Mouse (Mus musculus) 3T3-L1 (cell line): Measurements from ENCODE around the gene Rbm28.

Experiments used
- DNase-seq: peaks from one replicate; pipeline ENCODE4 v3.0.0-alpha.2; 2015; ENCODE audit warnings: low read depth, low spot score

Gene Rbm28

GRCm38 (mm10) chr6:29145456-29146307, 19.1 kb downstream of the Rbm28 start:
- no peak for DNase-seq

- DNase-seq: no peak
Observed at GRCm38 (mm10) chr6:29144971-29145370, 19.8 kb downstream of the Rbm28 start.

DNA sequence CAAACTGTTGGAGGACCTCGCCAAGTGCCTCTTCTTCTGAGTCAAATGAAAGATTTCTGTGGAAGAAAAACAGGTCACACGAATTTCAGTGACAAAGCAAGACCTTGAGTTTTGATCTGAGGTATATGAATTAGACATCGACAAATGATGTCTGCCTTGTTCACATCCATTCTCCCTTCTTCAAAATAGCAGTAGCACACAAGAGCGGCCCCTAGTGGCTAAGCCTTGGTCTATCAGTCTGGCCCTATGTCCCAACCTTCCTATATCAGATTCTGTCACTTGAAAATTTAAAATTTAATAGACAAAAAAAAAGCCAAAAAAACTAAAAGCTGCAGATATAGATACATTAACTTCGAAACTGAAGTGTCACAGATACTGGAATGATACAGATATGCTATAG, 21.2 kb downstream of the Rbm28 start:
- DNase-seq: peak; percentile 83

DNA sequence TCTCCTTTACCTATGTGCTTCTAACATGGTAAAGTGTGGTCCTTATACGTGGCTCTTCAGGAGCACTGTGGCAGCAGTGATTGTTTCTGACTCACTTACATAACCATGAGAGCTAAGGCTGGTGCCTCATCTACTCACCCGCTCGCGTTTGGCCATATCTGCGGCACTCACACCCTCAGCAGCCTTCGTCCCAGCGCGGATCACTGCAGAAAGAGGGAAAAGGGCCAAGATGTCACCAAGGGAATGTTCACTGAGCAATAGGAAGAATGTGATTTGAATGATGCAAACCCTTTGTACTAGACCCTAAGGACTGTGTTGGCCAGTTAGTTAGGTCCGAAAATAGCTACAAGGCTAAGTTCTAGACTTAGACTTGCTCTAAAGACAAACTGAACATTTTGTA, 27.4 kb downstream of the Rbm28 start:
- no peak for DNase-seq

DNA sequence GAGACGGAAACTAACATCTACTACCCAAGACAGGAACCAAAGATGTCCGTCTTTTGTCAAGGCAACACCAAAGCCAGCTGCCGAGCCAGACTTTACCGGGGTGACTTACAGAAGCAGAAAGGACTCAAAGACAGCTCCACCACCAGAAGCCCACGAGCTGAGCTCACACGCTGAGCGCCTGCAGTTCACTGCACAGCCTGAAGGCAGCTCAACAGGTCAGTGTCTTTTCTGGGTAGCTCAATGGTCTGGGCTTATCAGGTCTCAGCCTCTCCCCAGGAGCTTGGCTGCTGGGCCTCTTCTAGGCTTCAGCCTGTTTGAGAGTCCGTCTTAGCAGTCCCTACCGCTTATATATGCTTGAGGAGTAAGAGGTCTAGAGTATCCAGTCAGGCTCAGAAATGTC, 31.7 kb downstream of the Rbm28 start:
- no peak for DNase-seq

DNA sequence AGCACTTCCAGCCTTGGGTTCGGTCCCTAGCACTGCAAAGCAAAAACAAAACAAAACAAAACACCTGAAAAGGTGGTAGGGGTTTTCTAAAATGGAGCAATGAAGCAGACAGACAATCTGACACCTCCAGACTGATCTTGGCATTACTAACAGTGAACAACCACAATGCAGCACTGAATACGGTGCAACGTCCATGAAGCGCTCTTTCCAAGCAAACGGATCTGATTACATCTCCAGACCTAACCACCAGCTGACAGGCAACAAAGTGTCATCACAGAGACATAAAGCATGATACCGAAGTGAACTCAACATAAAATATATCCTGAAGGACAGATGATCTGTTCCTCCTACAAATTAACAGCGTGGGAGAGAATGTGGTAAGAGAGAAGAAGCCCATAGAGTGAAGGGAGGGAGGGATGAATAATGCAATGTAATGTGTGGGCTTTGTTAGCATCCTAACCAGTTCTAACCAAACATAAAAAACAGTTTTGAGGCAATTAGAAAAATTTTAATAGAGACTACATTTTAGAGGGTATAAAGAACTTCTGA, 37.9 kb downstream of the Rbm28 start:
- no peak for DNase-seq

GRCm38 (mm10) chr6:29119990-29120389, 44.8 kb downstream of the Rbm28 start:
- DNase-seq: no peak

DNA sequence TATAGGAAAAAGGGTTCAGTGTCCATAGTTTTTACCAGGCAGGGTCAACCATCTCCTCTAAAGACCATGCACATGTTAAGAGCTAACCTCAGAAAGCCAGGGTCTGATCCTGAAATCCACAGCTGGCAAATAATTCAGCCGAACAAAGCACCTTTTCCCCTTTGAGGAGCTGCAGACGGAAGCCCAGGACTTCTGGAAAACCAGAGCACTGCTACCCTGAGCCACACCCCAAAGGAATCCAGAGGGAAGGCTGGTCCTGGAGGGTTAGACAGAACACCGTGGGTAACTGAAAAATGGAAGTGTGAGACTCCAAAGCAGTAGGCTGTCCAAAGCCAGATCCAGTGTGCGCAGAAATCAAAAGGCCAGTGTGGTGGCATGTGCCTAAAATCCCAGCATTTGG, 45.8 kb downstream of the Rbm28 start:
- no peak for DNase-seq

GRCm38 (mm10) chr6:29118231-29118630, 46.6 kb downstream of the Rbm28 start:
- DNase-seq: no peak

DNA sequence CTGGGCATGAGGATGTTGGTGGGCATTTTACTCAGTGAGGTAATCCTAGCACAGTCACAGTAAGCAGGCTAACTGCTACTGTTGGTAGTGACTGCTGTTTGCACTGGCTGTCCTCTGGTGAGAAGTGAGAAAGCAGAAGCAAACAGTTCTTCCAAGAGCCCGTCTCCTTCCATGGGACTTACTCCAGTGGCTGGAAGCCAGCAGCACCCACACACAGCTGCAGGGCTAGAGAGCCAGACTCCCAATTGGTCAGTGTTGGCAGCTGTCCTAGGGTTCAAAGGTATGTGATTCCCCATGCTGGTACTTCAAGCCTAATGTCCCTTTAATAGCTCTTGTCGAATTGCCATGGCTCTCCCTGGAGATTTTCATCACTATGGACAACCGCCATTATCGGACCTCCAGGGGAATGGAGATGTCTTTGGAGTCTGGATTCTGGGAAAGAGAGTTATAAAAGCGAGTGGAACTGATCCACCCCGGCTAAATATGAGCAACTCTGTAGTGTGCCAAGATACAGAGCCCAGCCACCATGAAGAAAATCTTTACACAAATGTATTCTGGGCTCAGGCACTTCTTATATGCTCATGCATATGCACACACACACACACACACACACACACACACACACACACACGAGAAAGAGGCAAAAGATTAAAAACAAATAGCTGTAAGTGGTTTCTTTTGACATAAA, 47.2 kb downstream of the Rbm28 start:
- DNase-seq: peak; percentile 77

- no peak for DNase-seq
Observed at GRCm38 (mm10) chr6:29115756-29116155, 49.0 kb downstream of the Rbm28 start.

GRCm38 (mm10) chr6:29111501-29111900, 53.3 kb downstream of the Rbm28 start:
- DNase-seq: no peak

DNA sequence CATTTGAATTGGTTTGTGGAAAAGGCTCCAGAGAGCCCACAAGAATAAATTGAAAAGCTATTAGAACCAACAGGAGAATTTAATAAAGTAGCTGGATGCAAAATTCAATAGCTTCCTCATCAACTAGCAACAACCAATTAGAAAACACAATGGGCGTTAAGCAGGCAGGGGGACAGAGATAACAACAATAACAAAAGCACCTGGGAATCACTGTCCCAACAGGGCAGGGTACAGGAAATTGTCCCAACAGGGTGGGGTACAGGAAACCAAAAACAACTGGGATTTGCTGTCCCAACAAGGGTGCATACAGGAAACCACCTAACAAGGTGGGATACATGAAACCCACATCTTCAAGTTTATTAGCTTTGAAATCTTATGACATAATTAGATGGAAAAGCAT, 56.4 kb downstream of the Rbm28 start:
- no peak for DNase-seq

- DNase-seq: no peak
Observed at GRCm38 (mm10) chr6:29101248-29101864, 63.5 kb downstream of the Rbm28 start.

- no peak for DNase-seq
Observed at GRCm38 (mm10) chr6:29100423-29100822, 64.4 kb downstream of the Rbm28 start.

DNA sequence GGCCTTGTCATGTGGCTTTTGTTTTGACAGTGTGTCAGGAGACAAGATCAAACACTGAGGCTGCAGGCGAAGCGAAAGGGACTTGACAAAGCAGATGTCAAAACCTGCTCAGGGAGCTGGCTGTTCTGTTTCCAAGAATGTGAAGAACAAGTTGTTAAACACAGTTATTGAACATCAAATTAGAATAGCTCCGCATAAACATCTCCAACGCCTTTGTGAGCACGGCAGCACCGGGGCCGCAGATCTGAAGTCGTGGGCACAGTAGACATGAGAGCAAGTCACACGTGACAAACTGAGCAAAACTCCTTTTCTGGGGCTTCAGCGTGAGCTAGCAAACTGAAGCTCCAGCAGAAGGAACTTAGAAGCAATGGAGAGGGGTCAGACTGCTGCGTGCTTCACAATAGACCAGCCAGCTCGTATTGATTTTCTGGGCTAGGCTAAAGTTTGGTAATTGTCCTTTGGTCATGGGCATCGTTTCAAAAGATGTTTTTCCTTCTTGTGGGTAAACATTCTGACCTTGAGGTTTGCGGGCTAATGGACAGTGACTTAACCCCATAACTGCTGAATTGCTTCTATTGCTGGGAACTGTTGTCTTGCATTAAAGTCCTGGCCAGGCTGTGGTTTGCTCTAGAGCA, 65.2 kb downstream of the Rbm28 start:
- DNase-seq: no peak

DNA sequence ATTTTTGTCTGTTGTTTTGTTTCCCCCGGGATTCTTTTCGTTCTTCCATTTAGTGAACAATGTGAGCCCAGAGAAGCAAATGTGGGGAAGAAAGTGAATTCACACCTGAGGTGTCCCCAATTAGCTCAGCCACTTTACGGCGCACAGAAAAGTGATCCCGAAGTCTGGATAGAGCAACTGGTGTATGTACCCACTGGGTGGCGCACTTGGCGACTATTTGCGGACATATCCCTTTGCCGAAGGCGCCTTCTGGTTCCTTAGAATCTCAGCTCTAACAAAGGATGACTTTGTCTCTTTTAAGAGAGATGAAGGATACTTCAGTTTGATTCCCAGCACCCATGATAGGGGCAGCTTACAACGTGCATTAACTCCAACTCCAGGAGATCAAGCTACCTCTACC, 71.9 kb downstream of the Rbm28 start:
- no peak for DNase-seq

DNA sequence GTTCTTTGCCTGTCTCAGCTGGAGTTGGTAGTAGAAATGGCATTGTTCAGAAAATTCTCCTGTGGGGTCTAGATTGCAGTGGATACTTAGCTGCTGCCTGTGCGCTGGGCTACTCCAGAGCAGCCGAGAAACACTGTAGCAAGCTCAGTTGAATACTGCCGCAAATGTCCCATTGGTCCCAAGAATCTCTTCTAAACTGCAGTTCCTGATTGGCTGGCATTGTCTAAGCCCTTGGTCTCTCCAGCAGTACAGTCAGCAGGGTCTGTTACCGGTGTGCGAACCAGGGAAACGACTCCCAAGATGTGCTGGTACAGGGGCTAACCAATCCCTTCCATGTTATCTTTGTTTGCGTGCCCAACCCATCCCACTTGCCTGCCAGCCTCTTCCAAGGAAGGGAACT, 72.6 kb downstream of the Rbm28 start:
- DNase-seq: no peak

DNA sequence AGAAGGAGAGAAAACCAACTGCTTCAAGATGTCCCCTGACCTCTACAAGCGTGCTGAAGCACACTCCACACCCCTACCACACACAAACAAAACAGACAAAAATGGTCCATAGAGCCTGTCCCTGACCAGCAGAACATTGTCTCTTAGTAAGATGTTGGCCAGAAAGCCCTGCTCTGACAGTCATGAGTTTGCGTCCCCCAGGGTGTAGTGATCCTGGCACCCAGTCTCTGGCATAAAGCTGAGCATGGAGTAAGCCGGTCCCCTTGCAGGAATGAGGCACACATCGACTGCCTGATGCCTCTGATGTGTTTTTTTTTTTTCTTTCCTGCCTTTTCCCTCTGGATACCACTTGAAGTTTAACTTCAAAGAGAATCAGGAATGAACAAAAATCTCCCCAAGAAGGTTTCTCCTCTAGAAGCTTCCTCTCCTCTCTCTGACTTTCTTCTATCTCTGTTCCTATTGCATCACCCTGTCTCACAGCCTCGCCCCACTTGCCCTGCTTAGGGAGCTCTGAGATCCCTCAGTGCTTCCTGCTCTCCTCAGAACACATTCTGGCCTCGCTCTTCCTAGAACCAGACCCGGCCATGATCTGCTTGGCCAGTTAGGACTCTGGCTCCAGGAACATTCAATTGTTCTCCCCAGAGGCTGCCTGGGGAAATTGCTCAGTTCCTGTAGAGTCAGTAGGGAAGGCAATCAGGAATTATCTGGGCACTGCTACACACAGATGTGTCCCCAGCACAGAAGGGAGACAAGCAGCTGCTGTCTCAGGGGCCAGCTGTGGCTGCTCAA, 76.7 kb downstream of the Rbm28 start:
- DNase-seq: peak; percentile 67

DNA sequence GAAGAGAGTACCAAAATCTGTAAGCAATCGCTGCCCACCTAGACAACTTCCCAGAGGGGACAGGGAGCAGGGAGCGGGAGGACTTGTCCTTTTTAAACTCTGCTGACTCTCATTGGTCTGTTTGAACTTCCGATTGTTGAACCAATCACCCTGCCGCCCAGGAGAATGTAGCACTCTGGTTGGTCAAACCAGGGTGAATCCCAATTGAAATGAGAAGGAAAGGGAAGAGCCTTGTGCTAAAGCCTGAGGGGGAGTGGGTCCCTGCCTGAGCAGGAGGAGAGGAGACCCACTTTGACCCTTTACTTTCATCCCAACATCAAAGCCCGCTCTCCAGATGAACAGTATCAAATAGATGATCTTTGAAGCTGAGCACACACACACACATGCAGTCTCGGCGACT, 80.4 kb downstream of the Rbm28 start:
- DNase-seq: no peak

DNA sequence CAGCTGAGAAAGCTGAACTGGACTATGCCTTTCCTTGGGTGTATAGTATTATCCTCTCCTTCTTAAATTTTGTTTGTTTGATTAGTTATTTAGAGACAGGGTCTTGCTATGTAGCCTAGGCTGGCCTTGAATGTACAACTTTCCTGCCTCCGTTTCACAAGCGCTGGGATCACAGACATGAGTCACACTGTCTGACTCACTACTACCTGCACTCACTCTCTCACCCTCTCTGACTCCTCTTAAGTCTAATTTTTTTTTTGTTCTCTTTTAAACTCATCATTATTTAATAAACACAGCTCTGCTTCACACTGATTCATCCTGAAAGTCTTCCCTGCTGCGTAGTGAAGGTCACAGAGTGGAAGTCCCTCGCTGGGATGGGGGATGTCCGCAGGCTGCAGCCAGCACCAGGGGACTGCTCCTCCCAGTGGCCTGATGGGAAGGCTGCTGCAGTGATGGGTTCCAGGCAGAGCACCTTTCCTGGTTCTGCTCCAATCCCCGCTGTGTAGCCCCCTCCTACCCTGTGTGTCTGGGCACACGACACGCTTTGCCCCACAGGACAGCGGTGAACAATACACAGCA, 81.9 kb downstream of the Rbm28 start:
- peak; percentile 59 for DNase-seq
